Mouse (Mus musculus) embryonic stem cell, embryonic (primary cell): ENCODE results near the gene Upk1b.

ENCODE experiments used
- CTCF ChIA-PET, 4 experiments: fragments of 300-600 bp in 2 of 4; fragments of 350-600 bp in 2 of 4; sonication (Branson Sonifier 250); formaldehyde crosslinking; loops; one replicate each; lab custom pipeline; 2022; ENCODE audit warnings: inconsistent platforms in 2 of 4; lab: Charles Lee
- POLR2A ChIA-PET, 4 experiments: fragments of 300-600 bp in 2 of 4; fragments of 350-600 bp in 2 of 4; sonication (Branson Sonifier 250); formaldehyde crosslinking; loops; one replicate each; lab custom pipeline; 2022; ENCODE audit warnings: antibody characterized with exemption in 4 of 4, inconsistent platforms in 1 of 4; lab: Charles Lee

Gene Upk1b

DNA sequence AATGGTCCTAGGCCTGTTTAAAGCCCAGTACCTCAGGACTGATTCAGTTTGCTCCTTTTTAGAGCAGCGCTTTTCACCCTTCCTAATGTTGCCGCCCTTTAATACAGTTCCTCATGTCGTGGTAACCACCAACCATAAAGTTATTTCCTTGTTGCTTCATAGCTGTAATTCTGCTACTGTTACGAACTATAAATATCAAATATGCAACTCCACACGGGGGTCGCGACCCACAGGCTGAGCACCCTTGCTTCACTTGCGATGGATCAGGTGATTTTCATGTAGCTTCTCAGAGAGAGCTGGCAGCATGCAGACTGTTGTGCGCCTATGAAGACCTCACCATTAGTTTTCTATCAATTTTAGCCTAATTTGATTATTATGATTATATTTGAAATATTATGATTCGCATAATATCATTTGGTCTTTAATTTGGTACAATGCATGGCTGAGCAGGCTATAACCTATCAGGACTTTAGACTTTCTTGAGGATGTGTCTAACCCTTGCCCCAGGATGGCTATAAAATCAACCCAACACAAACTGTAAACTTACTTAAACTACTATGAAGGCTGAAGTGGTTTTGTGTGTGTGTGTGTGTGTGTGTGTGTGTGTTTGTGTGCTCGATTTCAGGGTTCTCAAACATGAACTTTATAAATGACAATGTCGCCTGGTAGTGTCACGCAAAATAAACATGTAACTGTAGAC lies 58.8 kb downstream of the Upk1b start:
- POLR2A ChIA-PET = interaction anchor here in 2 of 4 experiments (0.5 to 1.2 kb wide), 4 partner anchors 8 to 138 kb away, joined by 3 to 4 read pairs (median 3); no protein-coding TSS in a partner anchor
- CTCF ChIA-PET = interaction anchor here in 2 of 4 experiments (1.1 kb wide), 2 partner anchors 16 to 62 kb away, joined by 3 read pairs; no protein-coding TSS in a partner anchor

DNA sequence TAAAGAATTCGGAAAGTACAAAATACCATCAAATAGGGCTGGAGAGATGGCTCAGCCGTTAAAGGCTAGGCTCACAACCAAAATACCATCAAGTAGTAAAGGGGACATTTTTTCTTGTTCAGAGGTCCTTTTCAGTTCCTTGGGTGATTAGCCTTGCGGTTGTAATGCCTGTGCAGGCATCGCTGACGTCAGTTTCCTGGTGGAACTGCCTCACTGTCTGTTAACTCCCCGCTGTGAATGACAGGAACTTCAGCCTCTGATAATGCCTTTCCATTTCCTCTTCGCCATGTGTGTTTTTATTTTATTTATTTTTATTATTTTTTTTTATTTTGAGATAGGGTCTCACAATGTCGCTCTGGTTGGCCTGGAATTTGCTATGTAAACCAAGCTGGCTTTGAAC lies 69.2 kb downstream of the Upk1b start:
- CTCF ChIA-PET = no interaction called here
- POLR2A ChIA-PET = no interaction called here

DNA sequence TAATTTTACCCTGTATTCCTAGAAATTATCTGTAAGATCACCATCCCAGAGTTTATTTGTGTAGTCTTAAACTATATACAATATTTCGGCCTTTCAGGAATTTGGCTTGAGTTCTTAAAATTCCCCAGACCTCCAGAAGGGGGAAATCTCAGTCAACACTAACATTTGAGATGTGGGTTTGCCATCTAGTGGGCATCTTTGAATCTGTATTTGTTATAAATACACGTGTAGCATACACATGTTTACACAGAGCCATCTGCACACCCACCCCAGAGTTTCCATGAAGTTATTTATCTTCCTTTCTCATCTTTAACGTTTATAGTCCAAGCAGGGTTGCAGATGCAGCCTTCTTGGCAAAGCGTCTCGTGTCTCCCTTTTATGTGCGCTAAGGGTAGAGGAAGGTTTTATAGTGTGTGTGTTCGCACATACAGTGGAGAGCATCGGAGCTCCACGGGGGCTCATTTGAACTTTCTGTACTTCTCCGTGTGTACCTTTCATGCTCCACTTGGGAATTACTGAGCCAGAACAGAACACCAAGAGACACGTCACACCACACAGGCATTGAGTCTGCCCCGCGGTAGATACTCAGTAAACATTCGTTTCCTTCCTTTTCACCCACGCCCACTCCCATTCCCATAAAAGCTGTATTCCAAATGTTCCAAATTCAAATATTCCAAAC lies 70.4 kb downstream of the Upk1b start:
- ChIA-PET POLR2A (interaction anchor here in 1 of 4 experiments (0.6 kb wide), 1 partner anchor 1122 kb away, joined by 3 read pairs; no protein-coding TSS in a partner anchor), CTCF (no interaction called here)

DNA sequence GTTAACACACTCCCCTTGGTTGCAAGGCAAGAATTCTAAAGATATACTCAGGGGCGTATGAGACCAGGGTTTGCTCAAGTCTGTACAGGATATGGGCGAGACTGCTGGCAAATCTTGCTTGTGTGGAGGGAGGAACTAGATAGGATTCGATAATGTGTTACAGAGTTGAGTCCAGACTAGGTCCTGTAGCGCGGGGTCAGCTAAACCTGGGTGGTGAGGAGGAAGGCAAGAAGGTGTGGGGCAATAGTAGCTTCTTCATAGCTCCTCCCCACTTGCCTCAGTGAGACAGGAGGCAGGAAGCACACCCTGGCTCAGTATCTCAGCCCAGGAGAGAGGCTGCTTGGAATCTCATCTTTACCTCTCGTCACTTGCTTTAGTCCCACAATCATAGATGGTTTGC lies 71.0 kb downstream of the Upk1b start:
- ChIA-PET POLR2A (no interaction called here), CTCF (no interaction called here)

DNA sequence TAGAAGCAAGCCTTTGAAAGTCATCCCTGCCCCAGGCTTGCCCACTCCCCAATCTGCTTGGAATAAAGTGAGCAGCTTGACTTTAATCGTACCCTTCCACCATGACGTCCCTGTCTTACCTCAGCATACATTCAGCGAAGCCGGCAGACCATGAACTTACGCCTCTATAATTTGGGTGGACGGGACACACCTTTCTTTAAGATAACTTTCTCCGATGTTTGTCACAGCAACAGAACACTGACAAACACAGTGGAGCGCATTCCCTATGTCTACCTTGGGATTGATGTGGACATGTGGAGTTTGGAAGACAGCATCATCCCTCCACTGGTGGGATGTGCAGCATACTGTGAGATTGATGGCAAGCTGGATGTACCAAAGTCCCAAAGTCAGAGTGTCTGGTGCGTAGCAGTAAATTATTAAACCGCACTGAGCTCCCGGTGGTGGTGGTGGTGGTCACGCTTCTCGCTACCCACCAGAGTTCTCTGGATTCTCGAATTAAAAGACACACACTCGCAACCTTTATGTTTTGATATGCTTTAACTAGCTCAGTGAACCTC lies 71.5 kb downstream of the Upk1b start:
- ChIA-PET CTCF (no interaction called here), POLR2A (interaction anchor here in 1 of 4 experiments (0.6 kb wide), 1 partner anchor 28 kb away, joined by 3 read pairs; no protein-coding TSS in a partner anchor)

DNA sequence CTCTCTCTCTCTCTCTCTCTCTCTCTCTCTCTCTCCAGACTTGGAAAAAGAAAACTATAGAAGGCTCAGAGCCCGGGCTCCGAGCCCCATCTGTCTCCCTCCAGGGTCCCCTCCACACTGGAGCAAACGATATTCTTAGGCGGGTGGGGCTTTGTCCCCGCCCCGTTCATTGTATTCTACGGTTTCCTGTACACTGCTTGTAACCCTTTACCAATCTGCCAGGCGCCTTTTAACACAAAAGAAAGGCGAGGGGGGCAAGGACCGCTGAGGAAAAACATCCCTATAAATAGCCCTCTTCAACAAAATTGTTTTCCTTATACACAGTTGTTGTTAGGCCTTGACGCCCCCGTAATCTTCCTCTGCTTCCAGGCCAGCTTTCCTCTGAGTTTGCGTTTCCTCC lies 75.2 kb downstream of the Upk1b start:
- ChIA-PET CTCF (no interaction called here), POLR2A (no interaction called here)

DNA sequence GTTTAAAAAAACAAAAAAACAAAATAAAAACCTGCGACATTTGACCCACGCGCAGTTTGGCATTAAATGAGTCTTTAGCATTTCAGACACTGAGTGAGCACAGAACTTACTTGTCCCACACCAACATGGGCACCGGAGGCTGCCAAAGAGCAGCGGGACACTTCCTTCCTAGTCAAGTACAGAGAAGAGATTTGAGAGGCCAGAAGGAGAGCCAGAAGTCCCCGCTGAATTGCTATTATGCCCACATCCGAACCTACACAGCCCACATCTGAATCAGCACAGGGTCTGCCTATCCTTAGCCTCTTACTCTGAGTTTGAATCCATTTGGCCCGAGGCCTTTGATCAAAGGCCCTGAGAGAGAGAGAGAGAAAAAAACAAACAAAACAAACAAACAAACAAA lies 75.9 kb downstream of the Upk1b start:
- ChIA-PET POLR2A (no interaction called here), CTCF (no interaction called here)
